Mouse (Mus musculus): Measurements from ENCODE around the gene A930017K11Rik.

GRCm38 (mm10) chr17:25951803-25952623, at the start of gene A930017K11Rik:
- TF ChIP-seq POLR2A (IDR thresholded peaks at IDR 0.05; ENCODE audit: low read depth, low read length) (no peak), CTCF (conservative IDR thresholded peaks at IDR 0.05; ENCODE audit: insufficient read depth, insufficient read length, low read depth, low read length) (no peak)

Data from kidney, adult 2 months (tissue).